Comparison of ENCODE assay signal across 18 mouse cellular contexts in the genomic region with DNA sequence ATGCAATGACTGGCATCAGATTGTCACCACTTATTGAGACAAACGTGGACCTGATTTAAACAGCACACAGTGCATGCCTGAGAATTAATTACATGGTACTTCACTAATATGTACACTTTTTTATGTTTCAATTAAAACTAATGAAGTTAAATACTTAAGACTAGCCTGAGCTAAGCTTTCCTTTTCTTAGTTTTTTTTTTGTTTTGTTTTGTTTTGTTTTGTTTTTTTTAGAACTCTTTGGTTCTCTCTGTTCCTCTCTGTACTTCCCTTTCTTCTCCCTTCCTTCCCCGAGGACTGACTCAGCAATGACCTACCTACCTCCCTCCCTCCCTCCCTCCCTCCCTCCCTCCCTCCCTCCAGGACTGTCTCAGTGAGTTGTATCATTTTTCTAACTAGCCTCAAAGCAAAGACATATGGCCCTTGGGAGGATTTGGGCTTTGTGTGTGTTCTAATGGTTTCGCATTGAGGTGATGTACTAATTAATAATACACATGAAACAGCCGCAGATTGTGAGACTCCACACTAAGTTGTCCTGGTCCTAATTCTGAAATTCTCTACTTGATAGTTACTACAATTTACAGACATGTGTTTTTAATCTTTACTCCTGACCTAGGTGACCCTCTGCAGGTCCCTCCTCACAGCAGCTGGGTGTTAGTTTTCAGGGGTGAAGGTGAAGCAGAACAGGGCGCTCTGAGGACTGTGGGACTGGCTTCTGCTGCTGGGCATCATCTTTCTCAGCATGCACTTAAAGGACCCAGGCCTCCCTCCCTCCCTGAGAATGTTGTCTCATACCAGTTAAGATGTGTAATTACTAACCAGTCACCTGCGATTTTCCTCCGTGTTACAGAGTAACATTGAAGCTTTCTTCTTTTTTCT. TPM values are rescaled to one million over a fixed set of nuclear protein-coding genes. Genes with fewer than 3 reads are reported as not detected.
DNase-seq lines count a peak whose midpoint lies in the region; ATAC-seq lines count a peak whose summit lies in the region.
"Had no signal": no experiment of that assay in that cellular context is flagged by ENCODE, and none has a peak within 500 bp of the region (broad histone marks: within the 10 kb centered on the region; RNA-seq: fewer than 3 reads in every experiment).

No protein-coding gene starts in this region.

- H3K27ac ChIP-seq in limb, embryonic 12.5 days: no peak overlapping the region
- H3K27ac ChIP-seq: hindbrain, postnatal 0 days; liver, embryonic 14.5 days; midbrain, embryonic 10.5 days had no signal

- no peaks in the 10 kb centered on the region for H3K27me3 ChIP-seq in limb, embryonic 12.5 days
- H3K27me3 ChIP-seq: heart, embryonic 12.5 days had no signal

- ATAC-seq in limb, embryonic 12.5 days (ENCODE audit: insufficient number of reproducible peaks, insufficient read depth, low FRiP score, low TSS enrichment, low read depth): peak; percentile 52; the same call in 1 of the 2 replicates
- ATAC-seq: hindbrain, postnatal 0 days; lung, postnatal 0 days had no signal

- 24% methylated on average over 7 of the region's 7 CpGs for WGBS in limb, embryonic 12.5 days

- no peak overlapping the region for H3K4me3 ChIP-seq in limb, embryonic 12.5 days (replicated peaks)
- H3K4me3 ChIP-seq: heart, embryonic 12.5 days; midbrain, embryonic 10.5 days had no signal

- DNase-seq in 416B (ENCODE audit: low read depth) (peak; percentile 43), A20 (ENCODE audit: low read depth, low spot score) (peak; percentile 29)
- DNase-seq in embryo, embryonic 11 days: peak; percentile 44
- no peak for DNase-seq in cerebellum, postnatal 36 days
- DNase-seq in layer of hippocampus, postnatal 14 days (ENCODE audit: low spot score in 2 of 2): no peak
- DNase-seq in gastrocnemius, adult 18-20 months (ENCODE audit: low spot score): no peak
- DNase-seq: adrenal gland, postnatal 14 days; cerebellum, adult 9-10 months; gastrocnemius, postnatal 14 days; kidney, adult 18-20 months; left cerebral cortex, postnatal 4 days; thymus, postnatal 4 days had no signal

- peaks cover 22% of the 10 kb centered on the region for H3K4me1 ChIP-seq in limb, embryonic 12.5 days (replicated peaks)

- H3K36me3 ChIP-seq in limb, embryonic 12.5 days: peaks cover 50% of the 10 kb centered on the region

- no peaks in the 10 kb centered on the region for H3K9me3 ChIP-seq in limb, embryonic 12.5 days
- H3K9me3 ChIP-seq: heart, embryonic 12.5 days; midbrain, embryonic 10.5 days had no signal

- H3K4me2 ChIP-seq in limb, embryonic 12.5 days: no peak overlapping the region
- H3K4me2 ChIP-seq: heart, embryonic 12.5 days had no signal

- no peak overlapping the region for H3K9ac ChIP-seq in limb, embryonic 12.5 days (replicated peaks)
- H3K9ac ChIP-seq: heart, embryonic 12.5 days; liver, embryonic 14.5 days had no signal

RNA-seq across cellular contexts. Expression of gene Bcl10, which starts 7.2 kb away (rescaled TPM):
- 50.8 and 54.6 TPM in 2 replicates for polyA plus RNA-seq in limb, embryonic 12.5 days (2016; fragmentation: Nextera tagmentation; extraction: Ambion mirVana)
- 10 to 100 TPM; 14.9 to 15.6 TPM for total RNA-seq in layer of hippocampus, postnatal 14 days (2021)
- 1 to 10 TPM; 9.4 to 9.7 TPM for total RNA-seq in gastrocnemius, adult 18-20 months (2021)

RNA-seq across cellular contexts. Expression of gene 2410004B18Rik, which starts 8.1 kb away (rescaled TPM):
- polyA plus RNA-seq in limb, embryonic 12.5 days (2016; fragmentation: Nextera tagmentation; extraction: Ambion mirVana): 47.4 and 55.2 TPM in 2 replicates
- 10 to 100 TPM; 38.1 to 40.3 TPM for total RNA-seq in layer of hippocampus, postnatal 14 days (2021)
- total RNA-seq in gastrocnemius, adult 18-20 months (2021): 10 to 100 TPM; 17.3 to 19.5 TPM

RNA-seq across cellular contexts. Expression of gene Syde2, which starts 57.9 kb away (rescaled TPM):
- 2.5 and 3.3 TPM in 2 replicates for polyA plus RNA-seq in limb, embryonic 12.5 days (2016; fragmentation: Nextera tagmentation; extraction: Ambion mirVana)
- 1 to 10 TPM; 4.4 to 5.0 TPM for total RNA-seq in layer of hippocampus, postnatal 14 days (2021)
- total RNA-seq in gastrocnemius, adult 18-20 months (2021): under 1 TPM; 0.73 to 0.93 TPM

Comparison
In these comparisons a context has a peak if more than half of its experiments do, and no peak if none do; other contexts are left out.
1. DNase-seq: peak in 416B (single experiment), A20 (single experiment) and embryo, embryonic 11 days (single experiment); none in cerebellum, postnatal 36 days (0 of 2), layer of hippocampus, postnatal 14 days (0 of 2) and gastrocnemius, adult 18-20 months (single experiment).